Mouse (Mus musculus) cerebellum, adult 9-11 months (tissue): ENCODE measurements around the gene Fyn.

Experiments used
- DNase-seq: peaks from one replicate; pipeline ENCODE4 v3.0.0; 2022

The Fyn gene

GRCm38 (mm10) chr10:39517375-39517774 is 148.7 kb downstream of the Fyn start:
- DNase-seq, result no peak

GRCm38 (mm10) chr10:39518232-39518631 is 149.6 kb downstream of the Fyn start:
- DNase-seq, result peak; percentile 58

- DNase-seq, result no peak
Measured at GRCm38 (mm10) chr10:39518859-39519258, 150.2 kb downstream of the Fyn start.

DNA sequence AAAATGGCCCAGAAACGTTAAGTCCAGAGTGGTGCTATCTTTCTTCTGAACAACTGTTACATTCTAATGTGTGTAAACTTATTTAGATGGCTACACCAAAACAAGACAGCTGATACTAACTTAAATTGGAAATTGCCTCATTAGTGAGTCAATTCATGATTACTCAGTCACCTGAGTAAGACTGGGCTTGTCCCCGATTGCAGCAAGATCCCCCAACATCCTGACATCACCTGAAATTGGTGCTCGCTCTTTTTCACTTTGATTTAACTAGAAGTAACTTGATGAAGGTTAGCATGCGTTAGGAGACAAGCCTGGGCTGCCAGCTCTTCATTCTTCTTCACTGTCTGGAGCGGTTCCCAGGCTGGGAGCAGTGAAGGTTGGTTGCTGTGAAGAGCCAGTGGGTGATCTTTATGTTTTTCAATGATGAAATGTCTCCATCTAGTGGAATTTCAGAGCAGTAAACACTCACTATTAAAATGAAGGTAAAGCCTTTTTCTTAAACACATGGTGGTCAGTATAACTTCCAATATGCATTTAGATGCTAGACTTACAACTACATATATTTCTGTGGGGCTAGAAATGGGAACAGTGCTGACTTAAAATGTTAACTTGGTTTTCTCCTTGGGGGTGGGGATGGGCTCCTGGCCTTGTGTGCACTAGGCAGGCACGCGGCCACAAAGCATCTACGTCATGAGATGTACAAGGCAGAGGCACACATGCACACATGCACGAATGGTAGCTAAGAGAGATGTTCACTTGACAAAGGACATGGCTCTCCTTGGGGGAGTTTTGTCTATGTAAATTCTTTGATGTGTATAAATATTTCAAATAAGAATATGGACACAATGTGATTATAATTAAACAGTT is 151.7 kb downstream of the Fyn start:
- peak; percentile 82 for DNase-seq

DNA sequence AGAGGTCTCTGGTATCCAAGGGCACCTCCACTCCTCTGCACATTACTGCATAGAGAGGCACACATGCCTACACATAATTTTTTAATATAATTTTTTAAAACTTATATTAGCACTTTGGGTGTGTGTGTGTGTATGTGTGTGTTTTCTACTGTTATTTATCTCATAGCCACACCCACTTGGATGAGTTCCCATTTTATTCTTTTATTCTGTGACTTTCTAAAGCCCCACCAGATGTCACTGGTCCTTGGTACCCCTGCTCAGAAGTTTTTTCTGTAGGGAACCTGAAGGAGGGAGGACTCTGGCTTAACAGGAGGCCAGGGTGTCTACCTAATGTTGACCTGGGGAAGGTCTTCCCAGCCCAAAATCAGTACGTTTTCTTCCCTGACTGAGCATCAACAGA is 152.7 kb downstream of the Fyn start:
- no peak for DNase-seq

GRCm38 (mm10) chr10:39521861-39522391 is 153.3 kb downstream of the Fyn start:
- DNase-seq, result no peak

DNA sequence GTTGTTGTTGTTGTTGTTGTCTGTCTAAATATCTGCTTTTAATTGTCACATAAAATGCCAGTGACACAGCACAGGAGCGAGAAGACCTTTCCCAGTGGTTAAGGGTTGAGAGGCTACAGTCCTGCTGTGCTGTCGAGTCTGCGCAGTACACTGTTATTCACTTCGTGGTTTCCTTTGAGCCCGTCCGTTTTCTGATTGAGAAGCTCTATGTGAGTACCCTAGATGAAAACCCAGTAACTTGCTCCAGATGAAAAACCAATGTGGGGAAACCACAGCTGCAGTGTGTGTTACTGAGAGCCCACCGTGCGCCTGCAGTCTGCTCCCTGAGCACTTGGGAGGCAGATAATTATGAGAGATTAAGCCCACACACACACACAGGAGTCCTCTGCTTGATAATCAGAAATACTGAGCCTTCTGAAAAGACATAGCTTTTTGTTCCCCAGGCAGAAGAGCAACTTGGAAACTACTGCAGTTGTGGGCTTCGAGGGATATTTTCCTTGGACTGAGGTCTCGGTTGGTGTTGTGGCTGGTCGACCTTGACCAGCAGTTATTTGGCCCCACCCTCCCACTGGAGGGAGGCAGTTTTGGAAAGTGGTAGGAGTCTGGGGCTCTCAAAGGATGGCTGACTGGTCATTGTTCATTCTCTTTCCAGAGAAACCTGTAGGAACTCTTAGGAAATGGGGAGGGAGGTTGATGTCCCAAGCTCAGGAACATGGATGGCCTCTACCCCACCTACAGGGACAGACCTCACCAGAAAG is 154.4 kb downstream of the Fyn start:
- DNase-seq, result no peak

- DNase-seq, result no peak
Measured at GRCm38 (mm10) chr10:39524355-39524754, 155.7 kb downstream of the Fyn start.

GRCm38 (mm10) chr10:39525431-39525830 is 156.8 kb downstream of the Fyn start:
- no peak for DNase-seq

DNA sequence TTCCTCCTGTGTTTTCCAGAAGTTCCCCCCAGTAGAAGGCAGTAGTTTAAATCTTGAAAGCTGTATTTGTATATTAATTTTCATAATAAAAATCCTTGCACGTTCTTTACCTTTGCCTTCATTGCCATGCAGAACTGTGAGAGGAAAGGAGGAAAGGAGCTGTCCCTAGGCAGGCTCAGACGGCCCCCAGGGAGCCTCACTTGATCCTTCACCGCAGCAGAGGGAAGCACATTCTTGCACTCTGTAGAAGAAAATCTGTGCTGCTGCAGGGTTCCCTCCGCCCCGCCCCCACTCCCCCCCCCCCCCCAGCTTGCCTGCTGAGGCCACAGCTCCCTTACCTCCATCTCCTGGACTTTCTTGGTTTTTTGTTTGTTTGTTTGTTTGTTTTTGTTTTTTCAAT is 158.5 kb downstream of the Fyn start:
- no peak for DNase-seq

DNA sequence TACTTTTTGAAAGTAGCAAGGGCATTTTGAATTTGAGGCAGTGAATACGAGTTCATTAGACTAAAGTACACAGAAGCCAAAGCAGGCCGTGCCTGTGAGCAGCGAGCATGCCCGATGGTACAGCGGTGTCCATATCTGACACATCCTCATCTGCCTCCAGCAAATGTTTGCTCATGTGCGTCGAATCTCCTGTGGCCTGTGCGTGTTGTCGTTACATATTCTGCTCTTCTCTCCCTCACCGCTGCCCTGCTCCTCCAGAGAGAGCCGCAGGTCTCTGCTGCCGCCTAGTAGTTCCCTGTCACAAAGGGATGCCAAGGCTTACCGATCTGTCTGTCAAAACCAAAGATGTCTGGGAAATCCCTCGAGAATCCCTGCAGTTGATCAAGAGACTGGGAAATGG is 160.5 kb downstream of the Fyn start:
- DNase-seq, result no peak

- no peak for DNase-seq
Measured at GRCm38 (mm10) chr10:39532008-39532740, 163.5 kb downstream of the Fyn start.

- DNase-seq, result no peak
Measured at GRCm38 (mm10) chr10:39532823-39533222, 164.2 kb downstream of the Fyn start.

GRCm38 (mm10) chr10:39534324-39535026 is 165.8 kb downstream of the Fyn start:
- DNase-seq, result no peak

- DNase-seq, result no peak
Measured at GRCm38 (mm10) chr10:39535347-39535746, 166.7 kb downstream of the Fyn start.

- peak; percentile 70 for DNase-seq
Measured at GRCm38 (mm10) chr10:39536258-39536657, 167.6 kb downstream of the Fyn start.

GRCm38 (mm10) chr10:39540012-39540647 is 171.5 kb downstream of the Fyn start:
- DNase-seq, result no peak

GRCm38 (mm10) chr10:39540995-39541394 is 172.3 kb downstream of the Fyn start:
- peak; percentile 46 for DNase-seq

- no peak for DNase-seq
Measured at GRCm38 (mm10) chr10:39541451-39541874, 172.8 kb downstream of the Fyn start.

DNA sequence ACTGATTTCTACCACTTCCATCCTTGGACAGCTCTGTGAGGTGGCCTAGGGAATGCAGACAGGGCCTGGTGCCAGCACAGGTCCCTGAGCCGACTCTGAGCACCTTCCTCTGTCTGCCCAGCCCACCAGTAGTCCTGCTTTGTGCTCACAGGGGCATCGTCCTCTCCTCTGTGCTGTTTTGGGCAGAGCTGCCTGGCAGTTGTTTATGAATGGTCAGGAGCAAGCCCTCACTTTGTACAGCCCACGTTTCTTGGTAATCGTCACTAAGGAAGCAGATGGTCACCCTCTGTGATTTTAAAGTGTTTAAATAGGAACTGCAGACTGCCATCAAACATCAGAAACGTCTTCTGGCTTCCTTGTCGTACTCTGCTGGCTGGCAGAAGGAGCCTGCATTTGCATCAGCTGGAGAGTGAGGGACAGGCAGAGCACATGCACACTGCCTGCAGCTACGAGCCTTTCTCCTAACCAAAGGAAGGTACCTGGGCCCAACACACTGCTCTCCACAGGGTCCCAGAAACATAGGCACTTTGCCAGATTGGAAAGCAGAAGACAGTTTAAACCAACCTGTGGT is 173.4 kb downstream of the Fyn start:
- DNase-seq, result peak; percentile 43

DNA sequence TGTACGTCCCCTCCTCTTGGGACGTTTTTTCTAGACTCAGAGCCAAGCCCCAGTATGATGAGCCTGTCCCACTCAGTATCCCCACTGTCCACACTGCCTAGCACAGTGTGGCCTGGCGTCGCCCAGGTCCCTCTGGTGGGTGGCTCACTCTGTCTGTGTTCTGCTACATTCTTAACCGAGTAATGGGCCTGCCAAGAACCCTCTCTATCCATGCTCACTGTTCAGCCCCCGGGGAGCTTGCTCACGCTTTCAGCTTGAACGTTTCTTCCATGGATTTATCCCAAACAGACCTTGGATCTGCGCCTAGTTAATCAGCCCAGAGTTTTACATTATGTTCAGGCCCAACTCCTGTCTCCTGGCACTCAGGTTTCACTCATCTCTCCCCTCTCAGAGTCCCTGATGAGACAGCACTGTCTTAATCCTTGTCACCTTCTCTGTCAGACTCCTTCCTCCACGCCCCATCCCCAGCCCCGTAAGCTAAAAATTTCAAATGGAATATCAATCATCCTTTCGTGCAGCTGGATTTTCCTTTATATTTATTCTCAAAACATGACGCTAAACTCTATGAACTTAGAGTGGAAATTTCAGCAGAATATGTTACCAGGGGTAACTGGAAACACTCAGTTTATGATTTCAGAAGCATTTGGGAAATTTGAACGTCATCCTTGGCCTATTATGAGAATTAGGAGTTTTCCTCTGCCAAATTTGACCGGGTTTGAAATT is 174.0 kb downstream of the Fyn start:
- peak; percentile 54 for DNase-seq
